In genomic region chr1:73089636-73090035, GRCm38 (mm10) we compare ENCODE assay signal across 11 mouse cellular contexts.
DNase-seq lines count a peak whose midpoint lies in the region; ATAC-seq lines count a peak whose summit lies in the region.
"Had no signal": no experiment of that assay in that cellular context is flagged by ENCODE, and none has a peak within 500 bp of the region (broad histone marks: within the 10 kb centered on the region; RNA-seq: fewer than 3 reads in every experiment).

No protein-coding gene starts in this region.

- H3K36me3 ChIP-seq in liver, embryonic 12.5 days: no peaks in the 10 kb centered on the region
- no peaks in the 10 kb centered on the region for H3K36me3 ChIP-seq in hindbrain, embryonic 16.5 days (ENCODE audit: control insufficient read depth, insufficient read depth, low read length)

- H3K9ac ChIP-seq in liver, embryonic 12.5 days: no peak overlapping the region
- H3K9ac ChIP-seq in hindbrain, embryonic 16.5 days (ENCODE audit: low read depth, low read length): no peak overlapping the region

- 53% methylated on average over 3 of the region's 3 CpGs for WGBS in liver, embryonic 12.5 days (ENCODE audit: insufficient replicate concordance)
- WGBS in hindbrain, embryonic 16.5 days: 11% methylated on average over 3 of the region's 3 CpGs

- no peak overlapping the region for H3K4me3 ChIP-seq in liver, embryonic 12.5 days
- H3K4me3 ChIP-seq in hindbrain, embryonic 16.5 days (ENCODE audit: low read length): no peak overlapping the region

- peaks cover 4% of the 10 kb centered on the region; the same call in 1 of the 2 replicates for H3K27me3 ChIP-seq in liver, embryonic 12.5 days (replicated peaks)
- no peaks in the 10 kb centered on the region for H3K27me3 ChIP-seq in hindbrain, embryonic 16.5 days (replicated peaks; ENCODE audit: control insufficient read depth, insufficient read depth, low read length)

- H3K4me1 ChIP-seq in liver, embryonic 12.5 days: no peaks in the 10 kb centered on the region
- peaks cover 2% of the 10 kb centered on the region; the same call in 1 of the 2 replicates for H3K4me1 ChIP-seq in hindbrain, embryonic 16.5 days (ENCODE audit: control insufficient read depth, insufficient read depth, low read depth, low read length)

- DNase-seq in cerebellum, postnatal 10 days: peak; percentile 82 to 86
- DNase-seq in cerebellum, adult 9-10 months: no peak
- DNase-seq in liver: peak; percentile 16
- DNase-seq in retina, embryonic 14.5 days (ENCODE audit: low spot score): peak; percentile 18
- no peak for DNase-seq in frontal cortex, postnatal 10 days (ENCODE audit: low spot score in 2 of 2)
- DNase-seq in kidney, postnatal 4 days: no peak
- DNase-seq: gastrocnemius, postnatal 36 days; kidney, postnatal 36 days; lung, postnatal 14 days had no signal

- ATAC-seq in liver, embryonic 12.5 days: no peak
- peak; percentile 42 for ATAC-seq in hindbrain, embryonic 16.5 days

- H3K27ac ChIP-seq in liver, embryonic 12.5 days: no peak overlapping the region
- H3K27ac ChIP-seq in hindbrain, embryonic 16.5 days (ENCODE audit: low read depth, low read length): no peak overlapping the region

- no peak overlapping the region for H3K4me2 ChIP-seq in liver, embryonic 12.5 days
- no peak overlapping the region for H3K4me2 ChIP-seq in hindbrain, embryonic 16.5 days (ENCODE audit: low read length)

- H3K9me3 ChIP-seq in liver, embryonic 12.5 days (replicated peaks): no peaks in the 10 kb centered on the region
- H3K9me3 ChIP-seq in hindbrain, embryonic 16.5 days (ENCODE audit: control insufficient read depth, low read length): no peaks in the 10 kb centered on the region

Comparison
In these comparisons a context has a peak if more than half of its experiments do, and no peak if none do; other contexts are left out.
1. DNase-seq: peak in cerebellum, postnatal 10 days (2 of 2), liver (single experiment) and retina, embryonic 14.5 days (single experiment); none in cerebellum, adult 9-10 months (single experiment), frontal cortex, postnatal 10 days (0 of 2) and kidney, postnatal 4 days (0 of 2).